Mouse (Mus musculus): ENCODE measurements around the gene Dtnb. TPM values are rescaled to one million over a fixed set of nuclear protein-coding genes. Genes with fewer than 3 reads are reported as not detected.
"Not testable (repeated sequence)": the region's sequence is repeated elsewhere in the genome, so short reads cannot be mapped to it uniquely, and the experiment has no call there.

The Dtnb gene
- polyA plus RNA-seq, 1 experiment from 2014 or later, result 40.9 TPM

DNA sequence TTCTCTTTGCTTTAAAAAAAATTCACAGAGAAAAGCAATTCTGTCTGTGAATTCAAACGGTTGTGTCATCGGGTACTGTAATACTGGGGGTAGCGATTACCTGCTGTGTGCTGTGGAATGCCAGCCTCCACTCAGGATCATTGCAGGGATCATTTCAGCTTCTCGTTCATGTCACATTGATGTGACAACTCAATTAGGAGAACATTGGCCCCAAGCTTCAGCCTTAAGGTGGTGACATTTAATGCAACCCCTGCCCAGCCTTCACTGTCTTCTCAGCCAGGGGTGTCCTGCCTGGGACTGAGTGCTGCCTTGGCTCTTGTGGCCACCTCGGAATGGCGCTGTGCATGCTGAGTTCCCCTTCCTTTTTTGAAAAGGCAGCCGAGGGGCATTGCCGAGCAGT, 101.7 kb downstream of the Dtnb start:
- no peaks in the 10 kb centered on the region for H3K4me1 ChIP-seq (replicated peaks)
- no peaks in the 10 kb centered on the region for H3K27me3 ChIP-seq
- no peak overlapping the region for H3K4me3 ChIP-seq
- H3K4me2 ChIP-seq, result no peak overlapping the region
- no peaks in the 10 kb centered on the region for H3K9me3 ChIP-seq
- peaks cover 6% of the 10 kb centered on the region for H3K36me3 ChIP-seq
- no peak for ATAC-seq (ENCODE audit: low FRiP score)
- no peak overlapping the region for H3K9ac ChIP-seq
- 66% methylated on average over 8 of the region's 8 CpGs for WGBS
- H3K27ac ChIP-seq, result no peak overlapping the region

GRCm38 (mm10) chr12:3674913-3675312, 102.7 kb downstream of the Dtnb start:
- Histone ChIP-seq H3K9me3 (no peaks in the 10 kb centered on the region), H3K4me1 (replicated peaks) (no peaks in the 10 kb centered on the region), H3K36me3 (no peaks in the 10 kb centered on the region), H3K9ac (no peak overlapping the region), H3K27me3 (no peaks in the 10 kb centered on the region), H3K4me2 (no peak overlapping the region), H3K27ac (no peak overlapping the region), H3K4me3 (no peak overlapping the region)
- no peak for ATAC-seq (ENCODE audit: low FRiP score)
- 92% methylated on average over 9 of the region's 9 CpGs for WGBS

GRCm38 (mm10) chr12:3680721-3681120, 108.5 kb downstream of the Dtnb start:
- WGBS, result 82% methylated on average over 5 of the region's 5 CpGs
- Histone ChIP-seq H3K4me3 (no peak overlapping the region), H3K27me3 (no peaks in the 10 kb centered on the region), H3K36me3 (no peaks in the 10 kb centered on the region), H3K9me3 (no peaks in the 10 kb centered on the region), H3K4me1 (replicated peaks) (0 out of 2 replicates have a peak, but pooled peaks cover 4% of the 10 kb centered on the region), H3K9ac (no peak overlapping the region), H3K4me2 (no peak overlapping the region), H3K27ac (no peak overlapping the region)
- no peak for ATAC-seq (ENCODE audit: low FRiP score)

DNA sequence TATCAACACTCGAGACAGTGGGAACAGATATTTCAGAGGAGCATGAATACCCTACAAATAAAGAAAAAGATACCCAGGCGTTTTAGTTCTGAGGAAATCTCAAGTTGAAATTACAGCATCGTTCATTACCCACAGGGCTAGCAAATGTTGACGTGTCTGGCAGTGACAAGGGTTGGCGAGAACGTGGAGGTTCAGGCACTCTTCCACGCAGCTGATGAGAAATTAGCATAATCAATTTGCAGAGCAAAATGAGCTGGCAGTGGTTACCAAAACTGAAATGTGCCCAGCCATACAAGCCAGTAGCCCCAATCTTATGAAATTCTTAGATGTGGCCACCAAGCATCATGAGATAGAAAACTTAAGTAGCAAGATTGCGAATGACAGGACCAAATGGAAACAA, 110.9 kb downstream of the Dtnb start:
- no peak overlapping the region for H3K9ac ChIP-seq
- H3K4me3 ChIP-seq, result no peak overlapping the region
- 0 out of 2 replicates have a peak, but pooled peaks cover 4% of the 10 kb centered on the region for H3K4me1 ChIP-seq (replicated peaks)
- no peak overlapping the region for H3K27ac ChIP-seq
- no peak overlapping the region for H3K4me2 ChIP-seq
- no peak for ATAC-seq (ENCODE audit: low FRiP score)
- H3K9me3 ChIP-seq, result no peaks in the 10 kb centered on the region
- H3K27me3 ChIP-seq, result no peaks in the 10 kb centered on the region
- WGBS, result 57% methylated on average over 8 of the region's 8 CpGs
- 0 out of 2 replicates have a peak, but pooled peaks cover 3% of the 10 kb centered on the region for H3K36me3 ChIP-seq

- 0 out of 2 replicates have a peak, but pooled peaks cover 3% of the 10 kb centered on the region for H3K36me3 ChIP-seq
- no peak for ATAC-seq (ENCODE audit: low FRiP score)
- no peak overlapping the region for H3K27ac ChIP-seq
- H3K9ac ChIP-seq, result no peak overlapping the region
- H3K27me3 ChIP-seq, result no peaks in the 10 kb centered on the region
- no peak overlapping the region for H3K4me2 ChIP-seq
- H3K4me1 ChIP-seq (replicated peaks), result 0 out of 2 replicates have a peak, but pooled peaks cover 4% of the 10 kb centered on the region
- WGBS, result 93% methylated on average over 7 of the region's 7 CpGs
- no peaks in the 10 kb centered on the region for H3K9me3 ChIP-seq
- no peak overlapping the region for H3K4me3 ChIP-seq
Measured at GRCm38 (mm10) chr12:3686419-3686940, 114.3 kb downstream of the Dtnb start.

- not testable (repeated sequence) for ATAC-seq (ENCODE audit: low FRiP score); H3K36me3 ChIP-seq; H3K9me3 ChIP-seq; H3K4me1 ChIP-seq (replicated peaks); H3K27me3 ChIP-seq; H3K4me2 ChIP-seq; H3K4me3 ChIP-seq; H3K27ac ChIP-seq; H3K9ac ChIP-seq
- WGBS, result 96% methylated on average over 17 of the region's 17 CpGs
Measured at GRCm38 (mm10) chr12:3690926-3691529, 118.8 kb downstream of the Dtnb start.

DNA sequence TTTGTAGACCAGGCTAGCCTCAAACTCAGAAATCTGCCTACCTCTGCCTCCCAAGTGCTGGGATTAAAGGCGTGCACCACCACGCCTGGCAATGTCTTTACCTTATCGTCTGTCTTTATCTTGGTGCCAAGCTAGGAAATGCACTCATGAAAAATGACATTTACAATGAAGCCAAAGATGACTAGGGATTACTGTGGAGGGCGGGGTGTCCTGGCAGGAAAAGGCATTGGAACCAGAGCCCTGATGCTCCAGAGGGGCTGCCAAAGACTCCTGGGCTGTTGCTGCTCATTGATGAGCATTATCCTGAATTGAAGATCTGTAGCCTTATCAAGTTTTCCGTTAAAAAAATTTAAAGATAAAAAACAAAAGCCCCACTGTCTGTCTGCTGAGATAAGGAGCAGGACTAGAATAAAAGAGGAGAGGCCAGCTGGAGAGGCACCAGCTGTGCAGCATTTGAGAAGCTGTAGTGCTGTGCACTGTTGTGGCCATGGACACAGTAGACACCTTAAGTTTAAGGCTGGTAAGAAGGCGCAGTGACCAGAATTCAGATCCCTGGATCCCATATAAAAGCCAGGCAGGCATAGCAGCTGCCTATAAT, 120.7 kb downstream of the Dtnb start:
- no peaks in the 10 kb centered on the region for H3K36me3 ChIP-seq
- no peaks in the 10 kb centered on the region for H3K4me1 ChIP-seq (replicated peaks)
- no peaks in the 10 kb centered on the region for H3K27me3 ChIP-seq
- no peak for ATAC-seq (ENCODE audit: low FRiP score)
- no peak overlapping the region for H3K4me3 ChIP-seq
- H3K4me2 ChIP-seq, result no peak overlapping the region
- no peak overlapping the region for H3K27ac ChIP-seq
- H3K9me3 ChIP-seq, result no peaks in the 10 kb centered on the region
- H3K9ac ChIP-seq, result no peak overlapping the region
- WGBS, result 90% methylated on average over 6 of the region's 6 CpGs

DNA sequence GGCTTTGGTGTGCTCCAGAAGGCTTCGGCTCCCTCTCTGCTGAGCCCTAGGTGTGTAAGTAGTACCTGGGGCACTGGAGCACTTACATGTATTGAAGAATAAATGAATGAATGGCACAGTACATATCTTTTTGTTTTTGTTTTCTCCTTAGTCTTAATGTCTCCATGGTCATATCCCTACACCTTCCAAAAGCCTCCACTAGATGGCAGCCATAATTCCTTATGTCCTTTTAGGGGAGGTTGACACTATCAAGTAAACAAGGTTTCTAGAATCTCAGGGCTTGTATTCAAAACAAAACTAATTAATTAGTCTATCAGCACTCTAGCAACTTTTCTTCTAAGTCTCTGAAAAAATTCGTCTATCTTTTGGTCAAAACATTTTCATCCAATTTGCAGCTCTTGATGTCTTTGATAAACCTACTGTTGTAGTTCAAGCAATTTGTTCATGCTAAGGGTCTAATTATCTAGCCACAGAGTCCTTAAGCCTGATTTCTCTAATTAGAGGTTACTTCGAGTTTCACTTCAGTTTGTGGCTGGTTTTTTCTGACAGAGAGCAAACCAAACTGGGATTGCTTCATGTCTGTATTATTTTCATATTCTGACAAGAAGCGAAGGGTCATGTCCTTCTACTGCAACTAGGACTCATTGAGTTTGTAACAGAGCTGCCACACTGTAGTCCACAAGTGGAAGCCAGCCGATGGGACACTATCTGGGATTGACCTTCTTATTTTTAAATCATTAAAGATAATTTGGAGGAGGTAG, 123.7 kb downstream of the Dtnb start:
- 81% methylated on average over 5 of the region's 5 CpGs for WGBS
- H3K27me3 ChIP-seq, result no peaks in the 10 kb centered on the region
- H3K9ac ChIP-seq, result no peak overlapping the region
- no peaks in the 10 kb centered on the region for H3K36me3 ChIP-seq
- no peak for ATAC-seq (ENCODE audit: low FRiP score)
- no peak overlapping the region for H3K27ac ChIP-seq
- H3K4me2 ChIP-seq, result no peak overlapping the region
- no peaks in the 10 kb centered on the region for H3K4me1 ChIP-seq (replicated peaks)
- H3K4me3 ChIP-seq, result no peak overlapping the region
- H3K9me3 ChIP-seq, result no peaks in the 10 kb centered on the region

DNA sequence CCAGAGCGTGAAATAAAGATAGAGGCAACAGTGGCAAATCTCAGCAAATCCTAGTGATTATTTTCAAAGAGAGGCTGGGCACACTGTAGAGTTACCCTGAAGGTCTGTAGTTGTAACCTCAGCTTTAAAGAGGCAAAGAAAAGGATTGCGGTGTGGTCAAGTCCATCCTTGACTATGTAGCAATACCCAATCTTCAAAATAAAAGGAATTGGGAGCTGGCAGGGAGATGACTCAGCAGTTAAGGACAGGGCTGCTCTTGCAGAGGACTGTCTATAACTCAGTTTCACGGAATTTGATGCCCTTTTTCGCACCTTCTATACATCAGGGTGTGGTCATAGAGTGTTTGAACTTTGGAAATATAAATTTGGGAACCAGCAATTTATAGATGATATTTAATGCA, 128.3 kb downstream of the Dtnb start:
- H3K4me1 ChIP-seq (replicated peaks), result no peaks in the 10 kb centered on the region
- no peak overlapping the region for H3K27ac ChIP-seq
- H3K9ac ChIP-seq, result no peak overlapping the region
- no peaks in the 10 kb centered on the region for H3K27me3 ChIP-seq
- no peaks in the 10 kb centered on the region for H3K9me3 ChIP-seq
- H3K36me3 ChIP-seq, result no peaks in the 10 kb centered on the region
- H3K4me3 ChIP-seq, result no peak overlapping the region
- no peak for ATAC-seq (ENCODE audit: low FRiP score)
- no peak overlapping the region for H3K4me2 ChIP-seq
- WGBS, result 92% methylated on average over 4 of the region's 4 CpGs

GRCm38 (mm10) chr12:3702903-3703302, 130.7 kb downstream of the Dtnb start:
- Histone ChIP-seq H3K27ac (no peak overlapping the region), H3K36me3 (no peaks in the 10 kb centered on the region), H3K4me3 (no peak overlapping the region), H3K4me1 (replicated peaks) (no peaks in the 10 kb centered on the region), H3K27me3 (no peaks in the 10 kb centered on the region), H3K9me3 (no peaks in the 10 kb centered on the region), H3K4me2 (no peak overlapping the region), H3K9ac (no peak overlapping the region)
- WGBS, result 93% methylated on average over 7 of the region's 7 CpGs
- no peak for ATAC-seq (ENCODE audit: low FRiP score)

- no peaks in the 10 kb centered on the region for H3K9me3 ChIP-seq
- ATAC-seq (ENCODE audit: low FRiP score), result no peak
- 60% methylated on average over 4 of the region's 4 CpGs for WGBS
Measured at GRCm38 (mm10) chr12:3719151-3719721, 147.1 kb downstream of the Dtnb start.

DNA sequence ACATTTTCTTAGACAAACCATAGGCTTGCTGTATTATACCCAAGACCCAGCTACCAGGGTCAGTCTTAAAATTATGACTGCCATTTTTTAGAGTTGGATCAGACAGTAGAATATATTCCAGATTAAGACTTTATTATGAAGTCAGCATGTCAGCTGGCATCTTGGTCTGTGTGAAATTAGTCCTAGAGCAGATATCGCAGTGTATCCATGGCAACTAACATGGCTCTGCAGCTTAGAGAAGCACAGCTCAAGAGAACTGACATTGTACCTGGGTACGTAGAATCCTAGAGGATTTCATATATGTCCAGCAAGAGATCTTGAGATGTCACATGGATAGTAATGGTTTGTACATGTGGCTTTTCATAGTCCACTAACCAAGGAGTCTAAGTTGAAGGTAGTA, 148.3 kb downstream of the Dtnb start:
- Histone ChIP-seq H3K9ac (no peak overlapping the region), H3K9me3 (no peaks in the 10 kb centered on the region), H3K27me3 (no peaks in the 10 kb centered on the region), H3K36me3 (0 out of 2 replicates have a peak, but pooled peaks cover 4% of the 10 kb centered on the region), H3K27ac (peak overlapping the region; percentile 44; the same call in 1 of the 2 replicates), H3K4me3 (no peak overlapping the region), H3K4me2 (no peak overlapping the region), H3K4me1 (replicated peaks) (peaks cover 13% of the 10 kb centered on the region)
- 72% methylated on average over 2 of the region's 2 CpGs for WGBS
- no peak for ATAC-seq (ENCODE audit: low FRiP score)

More at GRCm38 (mm10) chr12:3719151-3719721, 147.1 kb downstream of the Dtnb start:
- H3K27me3 ChIP-seq, result no peaks in the 10 kb centered on the region
- H3K4me3 ChIP-seq, result no peak overlapping the region
- no peak overlapping the region for H3K4me2 ChIP-seq
- no peak overlapping the region for H3K27ac ChIP-seq
- H3K36me3 ChIP-seq, result 0 out of 2 replicates have a peak, but pooled peaks cover 4% of the 10 kb centered on the region
- H3K9ac ChIP-seq, result no peak overlapping the region
- peaks cover 9% of the 10 kb centered on the region; the same call in 1 of the 2 replicates for H3K4me1 ChIP-seq (replicated peaks)
